Mouse (Mus musculus): ENCODE measurements around the gene Orc5.

Orc5 gene

DNA sequence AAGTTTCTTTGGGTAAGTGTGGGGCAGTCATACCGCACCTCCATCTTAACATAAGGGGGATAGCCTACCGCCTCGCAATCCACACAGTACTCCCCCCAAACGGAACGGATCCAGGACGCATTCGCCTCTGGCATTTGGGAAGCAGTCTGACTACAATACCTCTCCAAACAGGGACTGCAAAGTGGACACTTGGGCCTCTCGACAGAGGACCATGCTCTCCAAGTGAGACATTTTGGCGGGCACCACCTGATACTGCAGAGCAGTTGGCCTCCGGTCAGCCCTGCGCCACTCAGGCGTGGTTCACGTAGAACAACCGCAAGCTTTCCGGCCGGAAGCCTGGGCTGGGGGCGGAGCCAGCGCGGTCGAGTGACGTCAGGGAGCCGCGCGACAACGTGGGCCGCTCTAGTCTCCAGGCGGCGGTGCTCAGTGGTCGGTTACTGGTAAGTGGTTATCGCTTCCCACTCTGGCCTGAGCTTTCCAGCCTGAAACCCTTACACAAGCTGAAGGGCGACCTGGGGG lies at the start of gene Orc5:
Orc5 (minus strand) TSS at position 397 of the 519 bp plus-strand sequence.
- ChIA-PET CTCF (interaction anchor here in 1 of 4 experiments (0.5 kb wide), 1 partner anchor 675 kb away, joined by 3 read pairs; no protein-coding TSS in a partner anchor), POLR2A (interaction anchor here (0.6 to 2.9 kb wide), 42 partner anchors 9 to 884 kb away, joined by 3 to 29 read pairs (median 4); partner anchors contain the start of gene Kmt2e (in 1 of the 4))

DNA sequence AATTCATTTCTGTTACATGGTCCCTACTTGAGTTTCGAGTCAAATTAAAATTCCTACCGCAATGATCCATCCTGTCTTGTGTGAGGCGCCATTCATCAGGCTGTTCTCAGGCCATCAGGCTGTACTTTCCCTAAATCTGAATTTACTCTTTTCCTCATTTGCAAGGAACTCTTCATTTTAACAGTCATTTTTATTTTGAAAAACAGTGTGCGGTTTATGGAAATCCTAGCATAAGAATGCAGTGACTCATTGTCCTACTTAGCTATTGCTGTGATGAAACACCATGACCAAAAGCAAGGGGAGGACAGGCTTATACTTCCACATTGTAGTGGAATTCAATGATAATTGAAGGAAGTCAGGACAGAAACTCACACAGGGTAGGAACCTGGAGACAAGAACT lies 46.8 kb upstream of the Orc5 start:
- CTCF ChIA-PET: no interaction called here
- POLR2A ChIA-PET: interaction anchor here in 1 of 4 experiments (0.5 kb wide), 1 partner anchor 52 kb away, joined by 3 read pairs; no protein-coding TSS in a partner anchor

DNA sequence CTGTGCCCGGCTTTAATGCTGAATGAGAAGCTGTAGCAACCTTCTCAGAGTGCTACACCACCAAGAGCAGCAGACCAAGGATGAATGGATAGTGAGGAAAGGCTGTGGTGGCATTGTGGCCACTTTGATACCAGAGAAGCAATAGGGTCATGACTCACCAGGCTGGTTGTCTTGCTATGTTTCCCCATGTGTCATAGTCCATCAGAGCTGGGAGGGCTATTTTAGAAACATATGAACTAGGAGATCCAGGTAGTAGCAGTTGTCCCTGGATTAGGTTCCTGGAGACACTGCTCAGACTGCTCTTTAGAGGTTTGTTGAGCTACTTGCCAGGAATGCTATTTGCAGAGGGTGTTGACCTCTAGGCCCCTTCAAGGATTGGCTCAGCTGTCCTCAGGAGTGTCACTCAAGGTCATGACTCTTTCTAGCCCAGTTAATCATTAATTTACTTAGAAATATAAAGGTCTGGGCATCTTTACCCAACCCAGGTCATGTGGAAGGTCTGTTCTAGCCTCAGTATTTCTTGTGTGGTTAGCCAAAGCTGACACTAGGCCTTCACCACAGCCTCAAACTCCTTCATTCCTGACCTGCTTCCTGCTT lies 39.2 kb upstream of the Orc5 start:
- ChIA-PET CTCF (no interaction called here), POLR2A (interaction anchor here in 1 of 4 experiments (1.3 kb wide), 1 partner anchor 28 kb away, joined by 3 read pairs; no protein-coding TSS in a partner anchor)

DNA sequence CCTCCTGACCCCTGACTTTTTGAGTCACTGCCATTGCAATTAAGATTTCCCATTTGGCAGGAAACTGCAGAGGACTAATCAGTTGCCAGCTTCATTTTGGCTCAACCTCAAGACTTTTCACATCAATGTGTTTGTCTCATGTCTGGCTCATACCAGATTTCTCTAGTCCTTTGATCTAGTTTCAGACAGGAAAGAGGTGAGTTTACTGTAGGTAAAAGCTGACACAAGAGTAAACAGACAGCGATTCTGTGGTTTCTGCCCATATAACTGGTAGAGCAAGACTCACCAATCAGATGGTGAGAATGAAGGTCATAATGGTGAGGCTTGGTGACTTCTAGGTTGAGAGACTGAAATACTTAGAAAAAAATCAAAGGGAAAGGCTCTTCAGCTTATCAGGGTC lies 37.3 kb upstream of the Orc5 start:
- ChIA-PET CTCF (no interaction called here), POLR2A (interaction anchor here in 1 of 4 experiments (1.2 kb wide), 1 partner anchor 37 kb away, joined by 3 read pairs; the partner anchor contains the start of gene Orc5)

DNA sequence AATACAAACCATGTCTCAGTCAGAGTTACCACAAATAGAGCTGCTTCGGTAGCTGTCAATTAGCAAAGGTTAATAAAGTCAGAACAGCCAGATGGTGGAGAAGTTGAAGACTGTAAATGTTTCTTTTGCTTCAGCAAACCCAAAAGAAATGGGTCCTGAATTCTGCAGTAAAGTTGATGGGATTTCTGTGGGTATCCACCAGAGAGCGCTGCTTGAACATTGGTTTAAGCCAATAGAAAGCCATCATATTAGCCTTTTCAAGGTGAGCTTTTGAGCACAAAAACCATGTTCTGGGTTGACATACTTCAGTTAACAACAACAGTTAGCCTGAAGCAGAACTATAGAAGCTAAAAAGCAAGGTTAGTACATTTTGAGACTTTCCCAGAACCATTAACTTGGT lies 34.3 kb upstream of the Orc5 start:
- ChIA-PET CTCF (interaction anchor here (0.7 to 1.3 kb wide), 6 partner anchors 10 to 700 kb away, joined by 3 to 8 read pairs (median 4); no protein-coding TSS in a partner anchor), POLR2A (no interaction called here)

DNA sequence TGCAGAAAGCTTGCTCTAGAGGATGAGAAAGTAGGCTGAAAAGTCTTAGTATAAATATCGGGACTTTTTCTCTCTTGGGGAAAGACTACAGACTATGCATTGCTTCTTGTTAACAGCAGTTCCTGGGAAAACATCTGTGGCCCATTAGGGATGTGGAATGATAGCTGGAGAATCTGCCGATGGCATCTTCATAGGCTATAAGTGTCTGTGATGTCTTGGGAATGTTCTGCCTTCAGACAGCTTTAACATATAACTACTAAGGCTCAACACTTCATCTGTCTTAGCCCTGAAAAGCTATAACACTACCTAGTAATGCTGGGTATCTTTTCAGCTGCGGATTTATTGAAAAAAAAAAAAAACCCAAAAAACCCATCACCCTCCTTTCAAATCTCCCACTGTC lies 27.8 kb upstream of the Orc5 start:
- ChIA-PET CTCF (interaction anchor here in 2 of 4 experiments (0.6 to 0.8 kb wide), 2 partner anchors 398 to 647 kb away, joined by 4 to 5 read pairs; no protein-coding TSS in a partner anchor), POLR2A (no interaction called here)

DNA sequence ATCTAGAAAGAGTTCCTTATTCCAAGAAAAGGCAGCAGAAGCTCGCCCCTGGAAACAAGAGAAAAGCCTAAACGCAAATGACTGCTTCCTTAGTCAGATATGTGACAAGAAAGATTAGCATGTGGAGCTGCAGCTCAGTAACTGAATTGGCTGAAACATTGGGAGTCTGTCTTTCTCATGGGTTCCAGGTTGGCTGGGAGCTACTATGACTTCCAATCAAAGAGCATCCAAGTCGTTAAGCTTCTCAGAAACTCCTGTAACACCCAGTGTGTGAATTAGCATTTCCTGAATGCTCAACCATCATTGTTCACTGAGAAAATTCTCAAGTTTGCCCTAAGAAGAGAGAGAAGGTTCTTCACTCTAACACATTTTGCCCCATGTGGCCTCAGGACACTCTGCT lies 24.5 kb upstream of the Orc5 start:
- ChIA-PET POLR2A (interaction anchor here in 3 of 4 experiments (0.8 to 3.3 kb wide), 7 partner anchors 14 to 26 kb away, joined by 3 to 16 read pairs (median 4); partner anchors contain the start of gene Orc5 (in 3 of the 3)), CTCF (interaction anchor here in 1 of 4 experiments (0.8 kb wide), 1 partner anchor 10 kb away, joined by 5 read pairs; no protein-coding TSS in a partner anchor)

DNA sequence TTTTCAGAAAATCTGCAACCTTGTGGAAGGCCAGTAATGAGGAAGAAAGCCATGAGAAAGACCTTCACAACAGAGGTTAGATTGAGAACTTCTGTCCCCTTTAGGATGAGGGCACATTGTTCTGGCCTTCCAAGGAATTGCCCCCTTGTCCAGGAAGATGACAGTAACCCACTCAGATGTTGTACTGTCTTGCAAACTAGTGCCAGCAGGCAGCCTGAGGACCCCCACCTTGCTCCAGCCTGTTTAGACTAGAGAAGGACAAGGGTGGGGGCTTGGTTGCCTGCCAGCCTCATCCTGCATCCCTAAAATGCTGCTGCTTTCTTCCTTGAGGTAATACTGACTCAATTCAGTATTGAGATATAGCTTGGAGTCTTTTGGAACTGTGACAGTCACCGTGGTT lies 23.9 kb upstream of the Orc5 start:
- CTCF ChIA-PET: no interaction called here
- POLR2A ChIA-PET: interaction anchor here in 3 of 4 experiments (0.8 to 3.3 kb wide), 6 partner anchors 13 to 26 kb away, joined by 3 to 16 read pairs (median 4); partner anchors contain the start of gene Orc5 (in 3 of the 3)

DNA sequence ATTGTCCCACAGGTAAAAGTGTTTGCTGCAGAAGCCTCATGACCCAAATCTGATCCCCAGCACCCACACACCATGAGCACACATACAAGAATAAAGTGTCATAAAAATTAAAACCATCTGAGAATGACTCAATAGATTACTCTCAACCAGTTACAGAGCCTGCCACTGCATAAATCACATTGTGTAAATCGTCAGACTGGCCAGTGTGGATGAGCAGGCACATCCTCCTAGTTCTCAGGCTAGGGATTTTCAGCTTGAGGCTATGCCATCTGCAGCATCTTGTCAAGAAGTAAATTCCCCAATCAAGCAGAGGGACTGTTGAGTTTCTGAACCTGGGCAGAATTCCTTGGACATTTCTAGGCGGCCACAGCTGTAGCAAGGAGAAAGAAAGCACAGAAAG lies 23.5 kb upstream of the Orc5 start:
- ChIA-PET CTCF (no interaction called here), POLR2A (interaction anchor here in 3 of 4 experiments (0.6 to 3.3 kb wide), 10 partner anchors 12 to 1871 kb away, joined by 3 to 16 read pairs (median 4); partner anchors contain the start of genes Orc5 (in 2 of the 3) and Napepld (in 1 of the 3))

DNA sequence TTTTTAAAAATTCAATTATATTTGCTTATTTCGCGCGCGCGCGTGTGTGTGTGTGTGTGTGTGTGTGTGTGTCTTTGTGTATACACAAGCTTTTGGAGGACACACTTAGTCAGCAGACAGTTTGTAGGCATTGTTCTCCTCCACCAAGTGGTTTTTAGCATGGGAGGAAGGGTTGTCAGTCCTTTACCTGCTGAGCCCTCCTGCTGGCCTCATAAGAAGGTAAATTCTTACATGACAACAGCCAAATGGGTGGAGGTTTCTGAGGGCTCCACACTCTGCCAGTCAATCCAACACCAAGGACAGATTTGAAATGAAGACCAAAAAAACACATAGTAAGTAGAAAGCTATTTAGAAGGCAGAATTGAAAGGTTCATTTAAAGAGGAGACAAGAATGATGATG lies 22.7 kb upstream of the Orc5 start:
- ChIA-PET CTCF (interaction anchor here in 2 of 4 experiments (0.6 to 1.0 kb wide), 2 partner anchors 12 to 291 kb away, joined by 3 read pairs; no protein-coding TSS in a partner anchor), POLR2A (interaction anchor here in 3 of 4 experiments (0.6 to 3.3 kb wide), 9 partner anchors 11 to 1872 kb away, joined by 3 to 16 read pairs (median 5); partner anchors contain the start of genes Orc5 (in 2 of the 3) and Napepld (in 1 of the 3))

DNA sequence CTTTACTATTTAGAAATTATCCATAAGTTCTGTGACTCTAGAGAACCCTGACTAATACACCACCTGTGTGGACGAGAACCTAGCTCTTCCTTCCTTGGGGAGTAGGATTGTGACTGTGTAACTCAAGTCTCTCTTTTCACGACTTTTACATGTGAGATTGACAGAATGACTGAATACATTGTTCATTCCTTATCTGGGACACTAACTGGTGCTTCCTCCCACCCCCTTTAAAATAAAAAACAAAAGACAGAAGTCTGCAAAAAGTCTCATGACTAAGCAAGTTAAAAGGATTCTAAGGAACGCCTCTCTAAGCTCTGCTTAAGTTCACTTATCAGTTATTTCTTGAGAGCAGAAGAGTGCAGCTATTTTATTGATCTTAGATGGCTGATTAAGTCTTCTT lies 22.2 kb upstream of the Orc5 start:
- ChIA-PET CTCF (interaction anchor here in 2 of 4 experiments (0.6 to 1.0 kb wide), 2 partner anchors 13 to 291 kb away, joined by 3 read pairs; no protein-coding TSS in a partner anchor), POLR2A (interaction anchor here in 3 of 4 experiments (0.6 to 3.3 kb wide), 7 partner anchors 11 to 241 kb away, joined by 3 to 16 read pairs (median 5); partner anchors contain the start of gene Orc5 (in 2 of the 3))

DNA sequence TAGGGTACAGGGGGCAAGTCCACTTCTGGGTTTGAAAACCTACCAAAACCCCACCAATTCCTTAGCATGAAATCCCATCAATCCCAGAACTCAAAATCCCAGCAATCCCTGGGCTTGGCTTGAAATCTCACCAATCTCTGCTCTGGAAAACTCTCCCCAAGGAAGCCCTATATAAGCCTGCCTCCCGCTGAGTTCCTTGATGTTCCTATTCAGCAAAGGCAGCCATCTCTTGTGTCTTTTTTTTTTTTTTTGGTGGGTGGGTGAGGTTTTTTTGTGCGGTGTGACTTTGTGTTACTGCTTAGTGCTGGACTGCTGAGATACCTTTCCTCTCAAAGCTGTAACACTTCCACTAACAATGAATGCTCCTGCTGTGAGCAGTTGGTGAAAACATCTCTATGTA lies 15.5 kb upstream of the Orc5 start:
- POLR2A ChIA-PET: interaction anchor here in 1 of 4 experiments (0.7 to 1.0 kb wide), 2 partner anchors 16 to 23 kb away, joined by 3 to 5 read pairs; partner anchors contain the start of gene Orc5
- CTCF ChIA-PET: no interaction called here

DNA sequence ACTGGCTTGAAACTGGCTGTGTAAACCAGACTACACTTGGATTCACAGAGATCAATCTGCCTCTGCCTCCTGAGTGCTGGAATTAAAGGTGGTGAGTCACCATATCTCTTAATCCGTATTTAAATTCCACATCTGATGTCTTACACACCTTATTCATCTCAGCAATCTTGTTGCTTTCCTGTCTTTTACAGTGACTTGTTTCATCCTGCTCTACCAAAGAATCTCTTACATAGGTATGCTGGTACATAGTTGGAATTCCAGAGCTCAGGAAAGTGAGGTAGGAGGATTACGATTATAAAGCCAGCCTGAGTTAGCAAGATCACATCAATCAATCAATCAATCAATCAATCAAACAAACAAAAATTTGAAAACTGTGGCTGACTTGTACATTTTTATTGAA lies 9.6 kb upstream of the Orc5 start:
- POLR2A ChIA-PET: interaction anchor here in 3 of 4 experiments (1.2 to 3.8 kb wide), 3 partner anchors 9 to 10 kb away, joined by 3 to 19 read pairs (median 3); partner anchors contain the start of gene Orc5 (in 3 of the 3)
- CTCF ChIA-PET: no interaction called here

DNA sequence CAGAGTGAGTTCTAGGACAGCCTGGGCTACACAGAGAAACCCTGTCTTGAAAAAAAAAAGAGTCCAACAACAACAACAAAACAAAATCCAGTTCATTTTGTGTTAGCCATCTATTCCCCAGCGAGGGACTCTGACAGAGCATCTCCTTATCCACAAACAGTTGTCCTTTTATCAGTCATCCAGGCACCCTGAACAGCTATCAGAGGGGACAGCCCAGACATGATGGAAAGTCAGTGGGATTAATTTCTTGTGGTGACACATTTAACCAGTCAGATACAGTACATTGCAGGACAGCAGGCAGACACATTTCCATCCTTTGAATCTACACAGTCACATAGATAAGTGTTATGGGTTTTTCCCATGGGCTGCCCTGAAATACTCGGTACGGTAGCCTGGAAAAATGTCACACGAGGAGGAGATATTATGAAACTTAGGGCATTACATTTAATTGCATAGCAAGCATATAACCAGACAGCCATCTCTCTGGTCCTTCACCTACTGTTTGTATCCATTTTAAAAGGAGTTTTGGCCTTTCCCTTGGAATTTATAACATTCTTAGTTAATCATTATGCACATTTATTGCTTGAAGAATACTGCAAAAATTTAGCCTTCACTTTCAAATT lies 7.4 kb upstream of the Orc5 start:
- CTCF ChIA-PET: no interaction called here
- POLR2A ChIA-PET: no interaction called here

DNA sequence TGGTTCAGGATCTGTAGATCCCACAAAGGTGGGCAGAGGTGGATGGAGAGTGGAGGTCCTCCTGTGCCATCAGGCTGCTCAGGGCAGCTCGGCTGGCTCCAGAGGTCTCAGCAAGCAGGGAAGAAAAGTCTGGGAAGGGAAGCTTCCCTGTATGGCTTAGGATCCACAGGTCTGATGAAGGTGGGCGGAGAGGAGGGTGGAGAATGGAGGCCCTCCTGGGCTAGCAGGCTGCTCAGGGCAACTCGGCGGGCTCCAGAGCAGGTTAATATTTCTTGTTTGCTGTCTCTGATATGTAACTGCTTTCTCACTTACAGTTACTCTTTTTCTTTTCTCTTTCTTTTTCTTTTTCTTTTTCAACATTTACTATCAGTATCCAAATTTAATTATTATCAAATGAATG lies 6.5 kb upstream of the Orc5 start:
- CTCF ChIA-PET: no interaction called here
- POLR2A ChIA-PET: no interaction called here

DNA sequence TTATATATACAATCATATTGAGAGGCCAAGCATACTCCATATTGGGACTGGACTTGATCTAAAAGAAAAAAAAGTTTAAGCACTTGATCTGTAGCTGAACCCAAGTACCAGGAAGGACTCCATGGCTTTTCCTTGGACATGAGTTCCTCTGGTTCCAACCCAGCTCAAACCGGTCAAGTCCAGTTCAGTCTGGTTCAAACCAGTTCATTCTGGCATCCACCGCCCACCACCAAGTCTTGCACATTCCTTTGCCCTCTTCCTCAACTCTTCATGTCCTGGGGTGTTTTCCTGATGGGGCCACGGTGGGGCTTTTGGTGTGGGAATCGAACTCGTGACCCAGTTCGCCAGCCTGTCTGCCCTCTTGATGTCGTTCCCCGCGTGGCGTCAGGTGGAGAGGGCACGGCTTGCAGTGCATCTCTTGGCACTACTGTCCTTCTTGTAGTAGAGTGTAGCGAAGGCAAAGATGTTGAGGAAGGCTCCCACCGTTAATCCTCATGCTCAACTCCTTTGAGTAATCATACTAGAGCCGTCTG lies 2.1 kb upstream of the Orc5 start:
- ChIA-PET CTCF (no interaction called here), POLR2A (interaction anchor here in 2 of 4 experiments (0.6 to 1.9 kb wide), 4 partner anchors 9 to 1045 kb away, joined by 3 to 6 read pairs (median 4); no protein-coding TSS in a partner anchor)

DNA sequence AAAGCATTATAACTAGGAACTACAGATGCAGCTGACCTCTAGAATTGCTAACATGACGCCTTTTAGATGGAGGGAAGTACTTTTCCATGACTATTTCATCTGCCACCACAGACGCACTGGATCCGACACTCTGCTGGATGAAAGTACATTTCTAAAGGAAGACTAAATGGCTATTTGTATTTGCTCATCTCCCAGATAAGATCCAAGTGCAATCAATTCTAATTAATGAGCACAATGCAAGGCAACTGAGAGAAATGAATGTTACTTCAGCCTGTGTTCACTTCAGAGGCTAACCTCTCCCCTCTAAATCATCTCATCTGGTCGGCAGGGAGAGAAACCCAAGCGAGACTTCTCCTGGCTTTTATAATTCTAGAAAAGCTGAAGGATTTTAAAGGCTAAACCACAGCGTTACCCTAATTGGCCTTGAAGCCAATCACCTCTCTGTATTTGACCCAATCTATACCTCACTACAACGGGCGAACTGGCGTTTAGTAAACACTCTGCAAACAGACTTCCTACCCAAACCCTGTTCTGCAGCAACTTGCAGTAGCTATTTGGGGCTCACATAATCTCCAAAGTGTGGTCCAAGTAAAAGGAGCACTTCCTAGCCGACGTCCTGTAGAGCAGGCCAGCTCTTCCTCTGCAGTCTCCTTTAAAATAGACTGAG lies 730 bp downstream of the Orc5 start:
- POLR2A ChIA-PET: interaction anchor here in 3 of 4 experiments (0.6 to 2.9 kb wide), 33 partner anchors 8 to 885 kb away, joined by 3 to 29 read pairs (median 4); partner anchors contain the start of gene Kmt2e (in 1 of the 3)
- CTCF ChIA-PET: interaction anchor here in 1 of 4 experiments (0.5 kb wide), 1 partner anchor 676 kb away, joined by 3 read pairs; no protein-coding TSS in a partner anchor

DNA sequence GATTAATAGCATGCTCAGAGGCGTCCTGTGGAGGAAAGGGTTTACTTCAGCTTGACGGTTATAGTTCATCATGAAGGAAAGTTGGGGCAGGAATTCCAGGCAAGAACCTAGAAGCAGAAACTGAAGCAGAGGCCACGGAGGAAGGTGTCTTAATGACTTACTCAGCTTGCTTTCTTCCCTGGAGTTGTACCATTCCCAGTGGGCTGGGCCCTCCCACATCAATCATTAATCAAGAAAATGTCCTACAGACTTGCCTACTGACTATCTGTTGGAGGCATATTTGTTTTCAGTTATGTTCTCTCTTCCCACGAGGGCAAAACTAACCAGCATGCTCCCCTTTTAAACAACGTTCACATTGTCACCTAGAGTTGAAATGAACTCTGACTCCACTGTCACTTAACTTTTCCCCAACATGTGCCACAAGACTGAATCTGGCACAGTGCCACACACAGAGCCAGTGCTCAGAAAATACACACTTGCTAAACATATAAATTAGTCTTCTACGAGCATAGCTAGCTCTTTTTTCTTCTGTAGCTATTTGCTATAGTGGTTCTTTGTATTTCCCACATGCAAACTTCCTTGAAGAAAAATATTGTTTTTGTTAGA lies 1.6 kb downstream of the Orc5 start:
- POLR2A ChIA-PET: interaction anchor here in 3 of 4 experiments (0.6 to 2.9 kb wide), 6 partner anchors 9 to 256 kb away, joined by 3 to 29 read pairs (median 13); no protein-coding TSS in a partner anchor

More for the DNA sequence above, 1.6 kb downstream of the Orc5 start:
- CTCF ChIA-PET: interaction anchor here in 2 of 4 experiments (0.5 to 0.6 kb wide), 2 partner anchors 201 to 1282 kb away, joined by 3 read pairs; no protein-coding TSS in a partner anchor
